Mouse (Mus musculus): ENCODE measurements around the gene Znrf3.

The Znrf3 gene

DNA sequence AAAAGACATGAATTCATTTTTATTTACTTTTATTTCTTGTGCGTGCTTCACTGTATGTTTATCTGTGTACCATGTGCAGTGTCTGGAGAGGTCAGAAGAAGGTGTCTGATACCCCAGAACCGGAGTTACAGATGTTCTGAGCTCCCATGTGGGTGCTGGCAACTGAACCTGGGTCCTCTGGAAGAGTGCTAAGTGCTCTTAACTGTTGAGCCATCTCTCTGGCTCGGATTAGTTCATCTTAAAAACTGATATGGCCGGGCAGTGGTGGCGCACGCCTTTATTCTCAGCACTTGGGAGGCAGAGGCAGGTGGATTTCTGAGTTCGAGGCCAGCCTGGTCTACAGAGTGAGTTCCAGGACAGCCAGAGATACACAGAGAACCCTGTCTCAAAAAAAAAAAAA is 201.4 kb downstream of the Znrf3 start:
- CTCF ChIA-PET = interaction anchor here (0.6 kb wide), 1 partner anchor 148 kb away, joined by 6 read pairs; no protein-coding TSS in a partner anchor

- CTCF ChIA-PET = no interaction called here
Measured at GRCm38 (mm10) chr11:5242158-5242557, 202.5 kb downstream of the Znrf3 start.

GRCm38 (mm10) chr11:5239706-5240690 is 204.6 kb downstream of the Znrf3 start:
- CTCF ChIA-PET = no interaction called here
